Mouse (Mus musculus) myocyte (in vitro differentiated cells): ENCODE data around the gene Sema3e.

Experiments
- CEBPB ChIP-seq: IDR thresholded peaks from 2 replicates; pipeline ENCODE4 v1.6.1; 2011; ENCODE audit warnings: mild to moderate bottlenecking, moderate library complexity; ENCODE audit not compliant: poor library complexity, insufficient read depth, severe bottlenecking
- MAX ChIP-seq: IDR thresholded peaks from one replicate; pipeline ENCODE4 v1.6.1; 2011; ENCODE audit warnings: low read depth, mild to moderate bottlenecking, control low read depth
- MYOD1 ChIP-seq, 3 experiments: IDR thresholded peaks; one replicate each; pipeline ENCODE4 v1.6.1; 2011; ENCODE audit warnings: control low read depth in 2 of 3, low read depth in 2 of 3, mild to moderate bottlenecking in 2 of 3, moderate library complexity in 1 of 3; ENCODE audit not compliant: insufficient read length in 2 of 3, control insufficient read depth in 1 of 3
- MYOG ChIP-seq, 3 experiments: IDR thresholded peaks; one replicate each; pipeline ENCODE4 v1.6.1; 2011; ENCODE audit warnings: control low read depth in 2 of 3, low read depth in 2 of 3, mild to moderate bottlenecking in 2 of 3; ENCODE audit not compliant: insufficient read length in 2 of 3, control insufficient read depth in 1 of 3, insufficient read depth in 1 of 3
- POLR2A ChIP-seq: IDR thresholded peaks from one replicate; pipeline ENCODE4 v1.6.1; 2011; ENCODE audit warnings: low read depth, mild to moderate bottlenecking, control low read depth, moderate library complexity; ENCODE audit not compliant: insufficient read length
- POLR2AphosphoS2 ChIP-seq: IDR thresholded peaks from one replicate; pipeline ENCODE4 v1.6.1; 2011; ENCODE audit warnings: low read depth, control low read depth; ENCODE audit not compliant: insufficient read length
- SRF ChIP-seq: IDR thresholded peaks from one replicate; pipeline ENCODE4 v1.6.1; 2011; ENCODE audit warnings: low read depth; ENCODE audit not compliant: control insufficient read depth, insufficient read length
- TCF12 ChIP-seq: IDR thresholded peaks from one replicate; pipeline ENCODE4 v1.6.1; 2011; ENCODE audit warnings: mild to moderate bottlenecking, control low read depth; ENCODE audit not compliant: poor library complexity, insufficient read depth, severe bottlenecking
- USF1 ChIP-seq: IDR thresholded peaks from one replicate; pipeline ENCODE4 v1.6.1; 2011; ENCODE audit warnings: low read depth, mild to moderate bottlenecking, control low read depth, moderate library complexity

DNA sequence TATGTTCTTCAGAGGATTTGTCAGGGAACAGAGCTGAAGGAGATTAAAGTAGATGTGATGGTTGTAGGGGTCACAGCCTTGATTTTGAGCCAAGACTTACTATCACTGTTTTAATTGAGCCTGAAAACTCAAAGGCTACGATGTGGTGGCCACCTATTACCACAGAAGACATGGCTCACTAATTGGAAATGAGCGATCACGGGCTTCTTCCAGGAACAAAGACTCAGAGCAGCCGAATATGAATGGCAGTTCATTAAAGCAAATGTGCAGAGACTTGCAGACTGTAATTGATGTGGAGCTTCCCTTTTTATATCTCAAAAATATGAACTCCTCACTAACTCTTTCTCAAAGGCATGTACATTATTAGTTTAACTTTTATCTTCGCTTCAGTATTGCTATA lies 96.8 kb downstream of the Sema3e start:
- TF ChIP-seq TCF12, result no peak
- no peak for TF ChIP-seq MAX
- TF ChIP-seq SRF, result no peak
- TF ChIP-seq POLR2A, result no peak
- no peak for TF ChIP-seq CEBPB
- TF ChIP-seq POLR2AphosphoS2, result no peak
- TF ChIP-seq MYOD1 (IDR thresholded peaks at IDR 0.05; ENCODE audit: control insufficient read depth in 1 of 3, insufficient read length in 2 of 3, low read depth in 2 of 3), result no peak
- TF ChIP-seq USF1, result no peak
- no peak for TF ChIP-seq MYOG (IDR thresholded peaks at IDR 0.05; ENCODE audit: control insufficient read depth in 1 of 3, insufficient read depth in 1 of 3, insufficient read length in 2 of 3, low read depth in 2 of 3)
